Mouse (Mus musculus) gonadal fat pad, adult 2 months (tissue): Measurements from ENCODE around the gene Mal. TPM values are rescaled to one million over a fixed set of nuclear protein-coding genes. Genes with fewer than 3 reads are reported as not detected.
A peak's percentile ranks its signal among the peaks of the same experiment; 100 is the strongest.
"Not testable (repeated sequence)": the region's sequence is repeated elsewhere in the genome, so short reads cannot be mapped to it uniquely, and the experiment has no call there.

Source experiments
- DNase-seq: peaks from one replicate; pipeline ENCODE4 v3.0.0-alpha.2; 2012; ENCODE audit warnings: low read depth
- polyA plus RNA-seq: library from polyadenylated mRNA; depleted of rRNA; stranded (reverse); fragments of >200 nt; gene quantifications from 2 replicates; pipeline ENCODE4 v1.2.3, GENCODE M21; 2012; rRNA removed

Mal gene
- polyA plus RNA-seq, 1 experiment: 35.7 TPM

GRCm38 (mm10) chr2:127624786-127625185 is 31.7 kb downstream of the Mal start:
- DNase-seq: no peak

- no peak for DNase-seq
These were observed 34.4 kb downstream of the Mal start for GRCm38 (mm10) chr2:127622065-127622464.

GRCm38 (mm10) chr2:127619311-127619710 is 37.2 kb downstream of the Mal start:
- DNase-seq: no peak

GRCm38 (mm10) chr2:127612288-127612687 is 44.2 kb downstream of the Mal start:
- no peak for DNase-seq

- DNase-seq: no peak
These were observed 45.1 kb downstream of the Mal start for GRCm38 (mm10) chr2:127611386-127611785.

- no peak for DNase-seq
These were observed 47.5 kb downstream of the Mal start for GRCm38 (mm10) chr2:127608986-127609385.

GRCm38 (mm10) chr2:127608234-127608633 is 48.3 kb downstream of the Mal start:
- DNase-seq: no peak

GRCm38 (mm10) chr2:127605203-127605602 is 51.3 kb downstream of the Mal start:
- no peak for DNase-seq

- not testable (repeated sequence) for DNase-seq
These were observed 53.1 kb downstream of the Mal start for GRCm38 (mm10) chr2:127603383-127603782.

GRCm38 (mm10) chr2:127590840-127591239 is 65.7 kb downstream of the Mal start:
- no peak for DNase-seq

- DNase-seq: no peak
These were observed 66.3 kb downstream of the Mal start for GRCm38 (mm10) chr2:127590204-127590603.

- DNase-seq: no peak
These were observed 67.6 kb downstream of the Mal start for GRCm38 (mm10) chr2:127588897-127589296.

- no peak for DNase-seq
These were observed 69.0 kb downstream of the Mal start for GRCm38 (mm10) chr2:127587514-127587844.

GRCm38 (mm10) chr2:127586694-127587513 is 69.6 kb downstream of the Mal start, which contains the start of the genes Zfp661 and Mrps5:
Gene Zfp661 (minus strand): TSS chr2:127587094.
Gene Mrps5 (plus strand): TSS chr2:127587222.
- peak; percentile 59 for DNase-seq

- peak; percentile 72 for DNase-seq
These were observed 72.0 kb downstream of the Mal start for GRCm38 (mm10) chr2:127584436-127584858.

Other genes with a start within 250 kb of the Mal start
- 0.32 and 0.37 TPM in 2 replicates for gene Gpat2, start 231.5 kb downstream of the Mal start, polyA plus RNA-seq
- 33.7 and 36.5 TPM in 2 replicates for gene Fahd2a, start 212.1 kb downstream of the Mal start, polyA plus RNA-seq
- 33.4 and 35.1 TPM in 2 replicates for gene Kcnip3, start 134.6 kb downstream of the Mal start, polyA plus RNA-seq
- 455 and 501 TPM in 2 replicates for gene Prom2, start 115.2 kb downstream of the Mal start, polyA plus RNA-seq
- gene Zfp661, start 69.6 kb downstream of the Mal start, polyA plus RNA-seq: 4.1 TPM in 2 replicates
- gene Mrps5, start 69.5 kb downstream of the Mal start, polyA plus RNA-seq: 37.3 and 44.0 TPM in 2 replicates
- 10.8 and 13.1 TPM in 2 replicates for gene Mall, start 73.2 kb upstream of the Mal start, polyA plus RNA-seq
- gene Nphp1, start 132.2 kb upstream of the Mal start, polyA plus RNA-seq: 19.9 and 21.3 TPM in 2 replicates
- gene Mtln, start 135.8 kb upstream of the Mal start, polyA plus RNA-seq: 74.5 and 96.6 TPM in 2 replicates
- gene Bub1, start 175.2 kb upstream of the Mal start, polyA plus RNA-seq: 0.23 and 0.99 TPM in 2 replicates
- gene Acoxl, start 182.2 kb upstream of the Mal start, polyA plus RNA-seq: 1.2 and 1.6 TPM in 2 replicates